Comparison of ENCODE assay signal across 15 mouse cellular contexts in the genomic region with DNA sequence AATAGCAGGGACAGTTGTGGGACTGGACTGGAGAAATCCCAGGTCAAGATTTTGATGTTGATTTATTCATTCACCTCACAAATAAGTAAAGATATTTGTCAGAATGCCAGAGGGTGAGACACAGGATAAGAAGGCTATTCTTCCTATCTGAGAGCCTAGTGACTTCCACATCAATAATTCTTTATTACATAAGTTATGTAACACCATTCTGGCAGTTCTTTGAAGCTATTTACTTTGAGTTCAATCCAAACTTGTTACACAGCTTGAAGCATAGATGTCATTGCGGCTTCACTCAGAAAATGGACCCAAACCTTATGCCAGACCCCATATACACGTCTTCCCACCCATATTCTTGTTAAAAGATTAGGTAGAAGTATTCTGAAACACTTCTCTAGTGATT.
"Had no signal": no experiment of that assay in that cellular context is flagged by ENCODE, and none has a peak within 500 bp of the region (broad histone marks: within the 10 kb centered on the region; RNA-seq: fewer than 3 reads in every experiment).

No protein-coding gene starts in this region.

- H3K4me1 ChIP-seq: kidney, embryonic 15.5 days; liver, embryonic 13.5 days; megakaryocyte, embryonic 14.5 days had no signal

- H3K4me2 ChIP-seq: kidney, embryonic 15.5 days; liver, embryonic 13.5 days; lung, embryonic 14.5 days; midbrain, embryonic 11.5 days had no signal

- ATAC-seq: lung, postnatal 0 days had no signal

- H3K9me3 ChIP-seq: kidney, embryonic 15.5 days; liver, embryonic 13.5 days; megakaryocyte, embryonic 14.5 days had no signal

- H3K27me3 ChIP-seq: kidney, embryonic 15.5 days; liver, embryonic 13.5 days; megakaryocyte, embryonic 14.5 days had no signal

- H3K9ac ChIP-seq: kidney, embryonic 15.5 days; liver, embryonic 13.5 days; lung, embryonic 14.5 days had no signal

- H3K36me3 ChIP-seq: kidney, embryonic 15.5 days; liver, embryonic 13.5 days had no signal

- DNase-seq: kidney, adult 8-10 months; kidney, postnatal 10 days; kidney, postnatal 36 days; layer of hippocampus, postnatal 36 days; liver, embryonic 13.5 days; lung, embryonic 14.5 days; lung, postnatal 36 days; midbrain, embryonic 14.5 days; thymus, adult 18-20 months; thymus, postnatal 36 days had no signal

- H3K27ac ChIP-seq: kidney, embryonic 15.5 days; left cerebral cortex, adult 2 months; liver, embryonic 13.5 days had no signal

- H3K4me3 ChIP-seq: kidney, embryonic 15.5 days; left cerebral cortex, adult 2 months; liver, embryonic 13.5 days; megakaryocyte, embryonic 14.5 days had no signal
